Mouse (Mus musculus) thymus, adult 2 months (tissue): ENCODE data around the gene Atg101.

Experiments
- CTCF ChIP-seq: fragments of 200-500 bp; IDR thresholded peaks from 2 replicates; pipeline ENCODE4 v1.5.1; 2012; ENCODE audit warnings: mild to moderate bottlenecking, control low read depth, low read length, moderate library complexity, borderline replicate concordance; ENCODE audit not compliant: control insufficient read depth, poor library complexity, insufficient read depth; ENCODE audit errors: extremely low read depth
- POLR2A ChIP-seq: fragments of 200-500 bp; IDR thresholded peaks from 2 replicates; pipeline ENCODE4 v1.6.1; 2012; ENCODE audit warnings: mild to moderate bottlenecking, low read length, control low read depth, moderate library complexity; ENCODE audit not compliant: control insufficient read depth, poor library complexity, insufficient read depth; ENCODE audit errors: extremely low read depth

DNA sequence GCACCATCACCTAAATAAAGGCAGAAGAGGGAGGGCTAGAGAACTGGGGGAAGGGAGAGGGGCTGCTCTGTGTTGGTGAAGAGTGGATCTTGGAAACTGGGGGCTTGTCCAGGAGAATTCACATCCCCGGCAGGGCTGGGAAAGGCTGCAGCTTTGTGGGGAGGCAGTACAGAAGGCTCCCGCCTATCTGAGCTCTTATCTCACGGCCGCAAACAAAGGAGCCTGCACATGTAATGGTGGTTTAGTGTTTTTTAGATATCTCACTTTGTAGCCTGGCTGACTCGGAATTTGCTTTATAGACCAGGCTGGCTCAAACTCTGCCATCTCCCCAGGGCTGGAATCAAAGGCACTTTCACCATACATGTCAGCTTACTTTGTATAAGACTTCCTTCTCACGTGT, 16.1 kb downstream of the Atg101 start:
- TF ChIP-seq POLR2A (no peak), CTCF (no peak)
